22 mouse cellular contexts compared by ENCODE assay signal in genomic region chr12:92291490-92291889, GRCm38 (mm10).
A peak's percentile ranks its signal among the peaks of the same experiment; 100 is the strongest.
DNase-seq lines count a peak whose midpoint lies in the region; ATAC-seq lines count a peak whose summit lies in the region.
"Had no signal": no experiment of that assay in that cellular context is flagged by ENCODE, and none has a peak within 500 bp of the region (broad histone marks: within the 10 kb centered on the region; RNA-seq: fewer than 3 reads in every experiment).

No protein-coding gene starts in this region.

- H3K4me2 ChIP-seq in limb, embryonic 11.5 days (ENCODE audit: low read depth, severe bottlenecking) = no peak overlapping the region
- H3K4me2 ChIP-seq: embryonic facial prominence, embryonic 12.5 days; forebrain, embryonic 13.5 days; forebrain, embryonic 15.5 days had no signal

- WGBS in limb, embryonic 11.5 days = 82% methylated on average over 1 of the region's 1 CpGs

- H3K9ac ChIP-seq in limb, embryonic 11.5 days (ENCODE audit: low read length) = no peak overlapping the region
- H3K9ac ChIP-seq: embryonic facial prominence, embryonic 12.5 days; forebrain, embryonic 13.5 days; forebrain, embryonic 15.5 days; forebrain, postnatal 0 days had no signal

- H3K9me3 ChIP-seq in limb, embryonic 11.5 days (ENCODE audit: control insufficient read depth, low read length) = no peaks in the 10 kb centered on the region
- H3K9me3 ChIP-seq: embryonic facial prominence, embryonic 10.5 days; embryonic facial prominence, embryonic 12.5 days; forebrain, embryonic 15.5 days; G1E had no signal

- DNase-seq in adrenal gland, adult 2 months = peak; percentile 5
- no peak for DNase-seq in adrenal gland, postnatal 14 days
- peak; percentile 82 for DNase-seq in forelimb bud, embryonic 11.5 days (ENCODE audit: low read depth, low spot score)
- peak; percentile 61 for DNase-seq in limb, embryonic 11.5 days (ENCODE audit: low spot score)
- DNase-seq: adrenal gland, postnatal 10 days; B cell, adult 2 months; cerebellum, adult 11-12 months; cerebellum, adult 2 months; cerebellum, adult 9-10 months; cerebellum, postnatal 10 days; cerebellum, postnatal 25 days; forebrain, postnatal 0 days had no signal

- no peak overlapping the region for H3K27ac ChIP-seq in limb, embryonic 11.5 days (replicated peaks; ENCODE audit: low read depth, low read length)
- H3K27ac ChIP-seq: embryonic facial prominence, embryonic 10.5 days; embryonic facial prominence, embryonic 12.5 days; forebrain, embryonic 15.5 days had no signal

- H3K36me3 ChIP-seq in limb, embryonic 11.5 days (ENCODE audit: control insufficient read depth, insufficient read depth, low read length) = no peaks in the 10 kb centered on the region
- H3K36me3 ChIP-seq: embryonic facial prominence, embryonic 10.5 days; embryonic facial prominence, embryonic 12.5 days; forebrain, embryonic 15.5 days; G1E had no signal

- H3K4me3 ChIP-seq in limb, embryonic 11.5 days (ENCODE audit: low read depth, low read length) = no peak overlapping the region
- H3K4me3 ChIP-seq: embryonic facial prominence, embryonic 10.5 days; embryonic facial prominence, embryonic 12.5 days; forebrain, embryonic 13.5 days; forebrain, embryonic 15.5 days had no signal

- peaks cover 4% of the 10 kb centered on the region; the same call in 1 of the 2 replicates for H3K4me1 ChIP-seq in limb, embryonic 11.5 days (ENCODE audit: control insufficient read depth, insufficient read depth, low read length)
- H3K4me1 ChIP-seq: embryonic facial prominence, embryonic 12.5 days had no signal

- ATAC-seq in limb, embryonic 11.5 days (ENCODE audit: insufficient number of reproducible peaks, low FRiP score, low TSS enrichment, low read depth) = peak; percentile 69; the same call in 1 of the 2 replicates
- ATAC-seq in megakaryocyte, adult 5-6 weeks (ENCODE audit: poor library complexity, severe bottlenecking) = no peak
- ATAC-seq: activated CD4-positive, CD25-positive, alpha-beta regulatory T cell, adult 4 months; CD4-positive, CD25-positive, alpha-beta regulatory T cell, adult 4 months; forebrain, embryonic 15.5 days; forebrain, postnatal 0 days; Patski had no signal

- H3K27me3 ChIP-seq in limb, embryonic 11.5 days (ENCODE audit: control insufficient read depth, insufficient read depth, low read length) = no peaks in the 10 kb centered on the region
- H3K27me3 ChIP-seq: CH12.LX; embryonic facial prominence, embryonic 12.5 days; forebrain, embryonic 13.5 days; forebrain, embryonic 15.5 days; Patski had no signal
